Mouse (Mus musculus): ENCODE measurements around the gene Stradb.

The Stradb gene

DNA sequence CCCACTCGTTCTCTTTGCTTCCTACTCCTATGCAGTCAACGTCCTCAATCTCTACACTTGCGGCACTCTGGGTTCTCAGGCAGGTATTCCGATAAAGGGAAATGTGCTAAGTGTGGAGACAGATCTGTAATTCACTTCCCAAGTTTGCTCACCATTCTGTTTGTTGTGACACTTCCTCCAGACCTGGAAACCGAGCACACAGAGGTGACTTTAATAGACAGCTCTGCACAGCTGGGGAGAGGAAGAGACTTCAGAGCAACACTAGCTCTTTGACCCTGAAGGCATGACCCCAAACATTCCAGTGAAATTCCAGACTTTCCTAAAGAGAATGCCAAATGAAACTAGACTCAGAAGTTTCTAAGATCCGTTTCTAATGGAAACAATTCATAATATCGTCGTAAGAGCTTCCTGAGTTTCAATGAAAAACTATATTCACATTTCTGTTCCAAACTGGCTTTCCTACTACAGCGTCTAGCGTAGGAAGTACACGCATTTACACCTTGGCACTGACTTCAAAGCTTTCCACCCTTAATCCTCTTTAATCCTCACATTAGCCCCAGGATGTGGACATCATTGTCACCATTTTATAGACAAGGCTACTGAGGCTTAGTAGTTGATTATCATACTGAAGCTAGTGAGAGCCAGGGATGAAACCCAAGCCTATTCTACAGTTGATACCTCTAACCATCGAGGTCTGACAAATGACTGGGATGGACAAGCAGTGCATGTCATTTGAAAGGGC lies 12.0 kb upstream of the Stradb start:
- peak; percentile 77 for DNase-seq (ENCODE audit: low read depth, low spot score)

DNA sequence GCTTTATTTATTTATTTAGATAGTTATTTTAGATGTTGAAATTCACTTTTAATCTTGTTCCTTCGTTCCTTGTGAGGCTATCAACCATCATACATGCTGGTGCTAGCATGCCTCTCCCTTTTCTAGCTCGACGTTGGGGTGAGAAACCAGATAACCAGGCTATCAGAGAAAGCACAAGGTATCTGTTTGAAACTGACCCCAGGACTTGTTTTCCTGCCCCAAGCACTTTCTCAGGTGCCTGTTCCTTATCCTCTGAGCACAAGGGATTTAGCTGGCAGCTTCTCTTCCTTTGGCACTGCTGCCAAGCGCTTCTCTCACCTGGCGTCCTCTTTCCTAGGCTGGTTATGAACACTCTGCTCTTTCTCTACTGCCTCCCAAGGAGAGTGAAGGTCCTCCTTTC lies 10.9 kb upstream of the Stradb start:
- DNase-seq (ENCODE audit: low read depth, low spot score): no peak

DNA sequence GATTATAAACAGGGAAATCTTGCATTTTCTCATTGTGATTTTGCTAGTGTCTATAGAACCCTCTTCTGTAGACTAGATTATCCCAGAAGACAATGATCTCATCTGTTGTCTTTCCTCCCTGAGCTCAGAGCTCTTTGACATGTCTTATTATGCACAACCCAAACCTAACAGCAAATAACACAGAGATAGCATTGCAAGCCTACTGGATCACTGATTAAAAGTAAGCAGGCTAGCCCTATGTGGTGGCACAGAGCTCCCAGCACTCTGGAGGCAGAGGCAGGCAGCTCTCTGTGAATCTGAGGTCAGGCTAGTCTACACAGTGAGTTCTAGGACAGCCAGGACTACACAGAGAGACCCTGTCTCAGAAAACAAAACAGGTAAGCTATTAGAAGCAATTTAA lies 10.5 kb upstream of the Stradb start:
- no peak for DNase-seq (ENCODE audit: low read depth, low spot score)

DNA sequence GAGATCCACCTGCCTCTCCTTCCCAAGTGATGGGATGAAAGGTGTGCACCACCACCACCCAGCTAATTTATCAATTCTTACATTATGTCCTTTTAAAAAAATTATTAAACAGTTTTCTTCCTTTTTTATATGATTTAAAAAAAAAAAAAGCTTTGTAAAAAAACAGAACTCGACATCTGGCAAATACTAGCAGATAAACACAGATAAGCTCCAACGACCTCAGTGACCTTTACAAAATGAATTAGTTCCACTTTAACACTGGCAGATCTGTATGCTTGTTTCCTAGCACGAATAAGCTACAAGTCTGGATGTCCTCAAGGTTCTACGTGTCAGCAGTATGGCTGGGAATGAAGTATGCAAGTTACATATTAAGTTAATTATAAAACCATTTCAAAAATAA lies 5.8 kb upstream of the Stradb start:
- no peak for DNase-seq (ENCODE audit: low read depth, low spot score)

DNA sequence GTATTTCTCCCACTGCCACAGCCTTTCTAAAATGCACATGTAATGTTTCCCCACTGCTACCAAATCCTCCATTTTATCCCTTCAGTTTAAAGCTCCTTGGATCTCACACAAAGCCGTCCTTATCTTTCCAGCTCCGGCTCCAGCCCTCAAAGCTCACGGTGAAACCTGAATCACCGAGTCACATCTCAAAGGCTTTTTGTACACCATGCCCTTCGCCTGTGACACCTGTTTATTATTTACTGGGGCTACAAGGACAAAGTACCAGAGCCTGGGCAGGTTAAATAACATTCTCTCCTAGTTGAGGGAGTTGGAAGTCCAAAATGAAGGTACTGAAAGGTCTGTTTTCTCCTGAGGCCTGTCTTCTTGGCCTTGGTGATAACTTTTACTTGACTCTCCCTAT lies 3.3 kb upstream of the Stradb start:
- DNase-seq (ENCODE audit: low read depth, low spot score): no peak

DNA sequence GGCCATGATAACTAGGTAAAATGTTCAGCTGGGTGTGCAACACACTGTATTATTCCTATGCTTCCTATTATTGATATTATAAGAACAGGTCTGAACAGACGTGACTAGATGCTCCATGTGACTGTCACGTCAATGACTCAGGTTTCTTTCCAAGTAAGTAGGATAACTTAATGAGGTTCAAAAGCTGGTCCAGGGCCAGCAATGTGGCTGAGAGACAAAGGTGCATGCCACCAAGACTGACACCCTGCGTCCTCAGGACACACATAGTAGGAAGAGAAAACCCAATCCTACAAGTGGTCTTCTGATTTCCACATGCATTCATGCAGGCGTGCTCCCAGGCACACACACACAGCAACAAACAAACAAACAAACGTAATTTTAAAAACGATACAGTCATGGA lies 2.2 kb upstream of the Stradb start:
- DNase-seq (ENCODE audit: low read depth, low spot score): no peak

DNA sequence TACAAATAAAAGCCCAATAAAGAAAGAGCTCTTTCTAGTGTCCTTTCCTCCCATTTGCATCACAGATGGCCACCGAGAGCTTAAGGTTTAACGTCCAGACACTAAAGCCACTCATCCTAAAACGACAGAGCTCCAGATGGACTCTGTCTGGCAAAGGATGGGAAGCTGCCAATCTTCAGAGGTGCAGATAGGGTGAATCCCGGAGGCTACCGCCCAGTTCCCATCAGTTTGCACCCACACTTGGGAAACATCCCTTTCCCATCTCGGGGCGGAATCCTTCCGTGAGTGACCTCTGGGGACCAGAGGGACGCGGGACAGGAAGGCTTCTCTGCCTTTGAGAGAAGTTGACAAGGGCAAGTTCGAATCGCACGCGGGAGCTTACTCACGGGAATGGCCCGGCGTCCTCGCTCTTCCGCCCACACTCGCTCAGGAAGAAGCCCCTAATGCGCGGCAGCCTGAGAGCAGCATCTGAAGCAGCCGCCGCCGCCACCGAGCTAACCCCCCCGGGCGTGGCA lies 414 bp upstream of the Stradb start:
- no peak for DNase-seq (ENCODE audit: low read depth, low spot score)

DNA sequence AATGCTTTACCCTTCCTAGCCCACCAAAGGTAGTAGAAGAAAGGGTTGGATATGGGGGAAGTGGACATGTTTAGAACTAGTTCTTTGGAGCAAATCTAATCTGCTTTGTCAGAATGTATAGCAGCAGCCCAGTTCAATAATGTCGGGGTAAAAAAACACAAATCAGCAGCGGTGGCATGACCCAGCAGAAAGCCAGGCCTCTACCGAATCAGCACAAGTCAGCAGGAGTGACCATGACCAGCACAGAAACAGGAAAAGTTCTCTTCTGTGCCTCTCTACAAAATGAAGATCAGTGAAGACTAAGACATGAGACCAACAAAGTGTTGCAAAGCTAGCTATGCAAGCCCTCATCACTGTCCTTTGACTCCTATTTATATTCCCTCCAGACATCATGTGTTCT lies 9.0 kb downstream of the Stradb start:
- no peak for DNase-seq (ENCODE audit: low read depth, low spot score)

DNA sequence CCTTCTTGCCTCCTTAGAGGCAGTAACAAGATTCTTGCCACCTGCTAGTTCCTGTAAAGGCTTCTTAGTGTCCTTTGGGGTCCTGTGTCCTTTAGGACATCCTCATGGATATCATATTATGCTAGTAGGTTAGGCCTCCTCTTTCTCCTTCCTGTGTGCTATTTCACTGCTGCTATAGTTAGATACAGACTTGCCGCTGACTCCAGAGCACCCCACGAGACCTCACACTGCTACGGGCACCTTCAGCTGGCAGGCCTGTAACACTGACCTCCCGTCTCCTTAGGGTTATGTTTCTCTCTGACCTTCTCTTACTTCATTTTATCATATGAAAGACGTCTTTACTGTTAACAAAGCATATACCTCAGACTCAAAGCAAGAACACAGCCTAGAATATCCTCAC lies 11.3 kb downstream of the Stradb start:
- DNase-seq (ENCODE audit: low read depth, low spot score): no peak

DNA sequence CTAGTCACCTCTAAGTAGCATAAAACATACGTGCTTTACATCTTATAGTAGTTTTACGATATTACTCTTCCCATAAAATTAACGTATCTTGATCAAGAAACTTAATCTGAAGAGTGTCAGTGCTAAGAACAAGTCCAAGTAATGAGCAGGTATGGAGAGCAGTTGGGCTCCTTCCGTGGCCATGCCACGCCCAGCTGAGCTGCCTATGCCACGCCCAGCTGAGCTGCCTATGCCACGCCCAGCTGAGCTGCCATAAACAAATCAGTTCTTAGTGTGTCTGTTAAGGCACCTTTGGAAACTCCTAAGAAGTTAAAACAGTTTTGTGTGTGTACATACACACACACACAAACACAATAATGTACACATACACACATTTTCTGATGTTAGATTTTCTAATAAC lies 19.8 kb downstream of the Stradb start:
- no peak for DNase-seq (ENCODE audit: low read depth, low spot score)

DNA sequence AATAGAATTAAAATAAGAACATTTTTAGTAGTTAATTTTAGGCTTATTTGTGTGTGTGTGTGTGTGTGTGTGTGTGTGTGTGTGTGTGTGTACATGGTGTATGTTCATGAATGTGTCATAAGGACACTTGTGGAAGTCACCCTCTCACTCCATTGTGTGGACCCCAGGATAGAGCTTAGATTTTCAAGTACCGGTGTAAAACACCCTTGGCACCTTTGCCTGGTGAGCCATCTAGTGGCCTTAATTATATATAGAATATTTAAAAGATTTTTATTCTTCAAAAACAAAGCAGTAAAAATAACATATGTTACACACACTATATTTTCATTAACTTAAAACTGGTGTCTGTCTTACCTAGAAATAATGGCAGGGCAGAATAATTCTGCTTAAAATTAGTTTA lies 20.4 kb downstream of the Stradb start:
- peak; percentile 6 for DNase-seq (ENCODE audit: low read depth, low spot score)

DNA sequence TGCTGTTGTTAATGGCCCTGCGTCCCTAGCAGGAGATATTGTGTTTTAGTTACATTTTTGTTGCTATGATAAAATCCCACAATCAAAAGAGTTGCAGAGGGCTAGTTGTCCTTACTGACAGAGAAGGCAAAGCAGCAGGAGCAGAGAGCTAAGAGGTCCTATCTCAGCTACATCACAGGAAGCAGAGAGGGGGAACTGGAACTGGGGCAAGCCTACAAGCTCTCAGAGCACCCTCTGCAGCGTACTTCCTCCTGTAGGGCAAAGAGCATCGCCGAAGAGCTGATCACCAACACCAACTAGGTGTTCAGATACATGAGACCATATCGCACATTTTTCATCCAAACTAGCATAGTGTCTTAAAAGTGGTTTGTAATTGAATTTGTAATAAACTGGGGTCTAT lies 22.0 kb downstream of the Stradb start:
- no peak for DNase-seq (ENCODE audit: low read depth, low spot score)

DNA sequence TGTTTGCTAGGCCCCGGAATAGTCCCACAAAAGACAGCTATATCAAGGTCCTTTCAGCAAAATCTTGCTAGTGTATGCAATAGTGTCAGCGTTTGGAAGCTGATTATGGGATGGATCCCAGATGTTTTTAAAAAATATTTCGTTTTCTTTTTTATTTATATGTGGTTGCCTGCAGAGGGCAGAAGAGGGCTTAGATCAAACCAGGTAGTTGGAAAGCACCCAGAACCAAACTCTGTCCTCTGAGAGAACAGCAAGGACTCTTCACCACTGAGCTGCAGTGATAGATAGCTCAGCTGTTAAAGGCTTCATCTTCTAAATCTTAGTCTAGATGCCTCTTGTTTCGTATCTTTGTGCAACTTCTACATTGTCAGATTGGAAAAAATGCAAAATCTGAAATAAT lies 35.9 kb downstream of the Stradb start:
- peak; percentile 6 for DNase-seq (ENCODE audit: low read depth, low spot score)

DNA sequence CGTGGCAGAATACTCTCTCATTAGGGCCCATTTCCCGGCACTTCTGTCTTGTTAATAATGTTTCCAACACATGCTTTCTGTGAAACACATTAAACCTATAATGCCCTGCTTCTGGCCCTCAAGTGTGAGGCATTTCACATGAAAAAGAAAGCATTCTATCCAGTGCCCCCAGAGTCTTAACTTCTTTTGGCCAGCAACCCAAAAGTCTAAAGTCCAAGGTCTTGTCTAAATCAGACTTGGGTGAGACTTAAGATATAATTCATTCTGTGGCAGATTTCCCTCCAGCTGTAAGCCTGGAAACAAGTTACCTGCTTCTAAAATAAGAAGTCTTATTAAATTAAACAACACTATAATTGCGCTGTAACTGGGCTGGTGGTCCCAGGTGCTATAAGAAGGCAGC lies 48.2 kb downstream of the Stradb start:
- no peak for DNase-seq (ENCODE audit: low read depth, low spot score)

DNA sequence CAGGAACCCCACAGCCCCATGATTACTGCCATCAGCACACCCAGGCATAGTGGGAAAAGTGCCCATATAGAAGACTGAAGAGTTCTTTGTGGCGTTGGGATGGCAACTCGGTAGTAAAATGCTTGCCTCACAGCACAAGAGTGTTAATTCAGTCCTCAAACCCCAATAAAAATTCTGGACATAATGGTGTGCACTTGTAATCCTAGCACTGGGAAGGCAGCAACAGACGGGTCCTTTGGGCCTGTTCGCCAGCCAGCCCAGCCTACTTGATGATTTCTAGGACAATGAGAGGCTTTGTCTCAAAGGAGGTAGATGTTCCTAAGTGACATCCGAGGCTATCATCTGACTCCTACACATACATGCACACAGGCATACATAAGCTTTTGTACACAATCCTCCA lies 64.4 kb downstream of the Stradb start:
- DNase-seq (ENCODE audit: low read depth, low spot score): peak; percentile 6

Data from mesoderm, embryonic 11.5 days (tissue).